Mouse (Mus musculus) forebrain, embryonic 14.5 days (tissue): Measurements from ENCODE around the gene Nr1h2. TPM values are rescaled to one million over a fixed set of nuclear protein-coding genes. Genes with fewer than 3 reads are reported as not detected.
A peak's percentile ranks its signal among the peaks of the same experiment; 100 is the strongest.

ENCODE experiments used
- ATAC-seq: fragments of 200-750 bp; cut with Nextera tagmentation; 2 replicates; pipeline ENCODE4 v1.8.0; 2017; ENCODE audit warnings: mild to moderate bottlenecking, moderate library complexity
- DNase-seq: peaks from one replicate; pipeline ENCODE4 v3.0.0-alpha.2; 2015; ENCODE audit warnings: low spot score
- H3K27ac ChIP-seq: fragments of 300-500 bp; sonication (generic); 2 replicates; pipeline ENCODE4 v1.5.1; 2014; ENCODE audit warnings: low read depth, mild to moderate bottlenecking, control low read depth, low read length, moderate library complexity
- H3K27me3 ChIP-seq: fragments of 300-500 bp; sonication (generic); replicated peaks from 2 replicates; pipeline ENCODE4 v1.6.1; 2014; ENCODE audit warnings: low read length, control low read depth, mixed read lengths; ENCODE audit not compliant: control insufficient read depth, insufficient read depth
- H3K36me3 ChIP-seq: fragments of 300-500 bp; sonication (generic); 2 replicates; pipeline ENCODE4 v1.6.1; 2014; ENCODE audit warnings: low read length, control low read depth; ENCODE audit not compliant: control insufficient read depth, insufficient read depth
- H3K4me1 ChIP-seq: fragments of 300-500 bp; sonication (generic); 2 replicates; pipeline ENCODE4 v1.6.1; 2014; ENCODE audit warnings: antibody characterized with exemption, low read length, control low read depth; ENCODE audit not compliant: control insufficient read depth, insufficient read depth
- H3K4me2 ChIP-seq: fragments of 300-500 bp; sonication (generic); 2 replicates; pipeline ENCODE4 v1.6.1; 2014; ENCODE audit warnings: mild to moderate bottlenecking, control low read depth, low read length
- H3K4me3 ChIP-seq: fragments of 300-500 bp; sonication (generic); 2 replicates; pipeline ENCODE4 v1.5.1; 2014; ENCODE audit warnings: low read depth, low read length, control low read depth
- H3K9ac ChIP-seq: fragments of 300-500 bp; sonication (generic); 2 replicates; pipeline ENCODE4 v1.6.1; 2014; ENCODE audit warnings: mild to moderate bottlenecking, low read length, control low read depth, moderate library complexity
- H3K9me3 ChIP-seq: fragments of 300-500 bp; sonication (generic); replicated peaks from 2 replicates; pipeline ENCODE4 v1.6.1; 2016; ENCODE audit warnings: low read length, control low read depth, mixed read lengths; ENCODE audit not compliant: control insufficient read depth
- WGBS: fragments of 180-500 bp; shearing (Covaris S2); extraction: QIAGEN DNeasy Blood & Tissue Kit; methylation state at CpG from one replicate; pipeline ENCODE4 v1.1.7; 2014; 5-methylcytosine and 5-hydroxymethylcytosine counted together
- polyA plus RNA-seq: library from polyadenylated mRNA; unstranded; fragments of >200 nt; fragmentation: Nextera tagmentation; extraction: Ambion mirVana; gene quantifications from 2 replicates; pipeline ENCODE4 v1.2.1, GENCODE M21; 2014

Gene Nr1h2
- polyA plus RNA-seq, 1 experiment from 2014 or later, result 72.6 TPM

GRCm38 (mm10) chr7:44563284-44563683 is 9.5 kb upstream of the Nr1h2 start:
- H3K27ac ChIP-seq, result no peak overlapping the region
- H3K9ac ChIP-seq, result no peak overlapping the region
- no peak for ATAC-seq
- DNase-seq, result no peak
- H3K9me3 ChIP-seq, result no peaks in the 10 kb centered on the region
- 46% methylated on average over 8 of the region's 8 CpGs for WGBS
- H3K4me2 ChIP-seq, result no peak overlapping the region
- H3K4me3 ChIP-seq, result no peak overlapping the region
- no peaks in the 10 kb centered on the region for H3K36me3 ChIP-seq
- no peaks in the 10 kb centered on the region for H3K4me1 ChIP-seq
- H3K27me3 ChIP-seq, result no peaks in the 10 kb centered on the region

GRCm38 (mm10) chr7:44560435-44561400 is 7.0 kb upstream of the Nr1h2 start:
- peak; percentile 70 for ATAC-seq
- Histone ChIP-seq H3K4me2 (no peak overlapping the region), H3K9ac (no peak overlapping the region), H3K4me3 (no peak overlapping the region), H3K27me3 (no peaks in the 10 kb centered on the region), H3K4me1 (no peaks in the 10 kb centered on the region), H3K9me3 (no peaks in the 10 kb centered on the region), H3K36me3 (no peaks in the 10 kb centered on the region), H3K27ac (no peak overlapping the region)
- peak; percentile 94 for DNase-seq
- 54% methylated on average over 18 of the region's 18 CpGs for WGBS

- Histone ChIP-seq H3K36me3 (no peaks in the 10 kb centered on the region), H3K27me3 (no peaks in the 10 kb centered on the region), H3K9me3 (no peaks in the 10 kb centered on the region), H3K4me2 (no peak overlapping the region), H3K4me1 (peaks cover 4% of the 10 kb centered on the region), H3K9ac (no peak overlapping the region), H3K27ac (no peak overlapping the region), H3K4me3 (no peak overlapping the region)
- WGBS, result 85% methylated on average over 2 of the region's 2 CpGs
- ATAC-seq (no peak), DNase-seq (no peak)
Observed at GRCm38 (mm10) chr7:44557629-44558028, 3.9 kb upstream of the Nr1h2 start.

DNA sequence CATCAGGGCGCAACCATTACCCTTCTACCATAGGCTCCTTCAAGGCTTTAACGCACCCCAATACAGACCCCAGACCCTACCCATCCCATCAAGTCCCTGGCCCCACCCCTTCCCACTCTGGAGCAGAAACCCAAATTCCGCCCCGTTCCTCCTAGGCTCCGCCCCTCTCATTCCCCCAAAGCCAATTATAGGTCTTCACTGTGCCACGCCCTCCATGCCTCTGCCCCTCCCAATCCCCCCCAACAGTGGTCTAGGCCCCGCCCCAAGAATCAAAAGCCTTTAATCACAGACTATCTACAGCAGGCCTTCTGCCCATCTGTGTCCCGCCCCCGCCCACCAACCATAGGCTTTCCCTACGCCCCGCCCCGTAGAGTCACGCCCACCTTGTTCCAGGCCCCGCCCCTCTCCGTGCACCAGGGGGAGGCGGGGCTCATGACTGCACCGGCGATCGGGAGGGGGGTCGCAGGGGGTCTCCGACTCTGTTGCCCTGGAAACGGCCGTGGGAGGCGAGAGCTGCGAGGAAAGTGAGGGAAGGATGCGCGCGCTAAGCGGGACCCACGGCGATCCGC is 471 bp downstream of the Nr1h2 start:
- peaks cover 31% of the 10 kb centered on the region for H3K36me3 ChIP-seq
- ATAC-seq, result peak; percentile 72
- H3K27me3 ChIP-seq, result no peaks in the 10 kb centered on the region
- peaks cover 4% of the 10 kb centered on the region for H3K4me1 ChIP-seq
- DNase-seq, result peak; percentile 88
- H3K27ac ChIP-seq, result peak overlapping the region; percentile 88
- under 1% methylated on average over 32 of the region's 32 CpGs for WGBS
- peak overlapping the region; percentile 48 for H3K9ac ChIP-seq
- peak overlapping the region; percentile 74 for H3K4me2 ChIP-seq
- H3K9me3 ChIP-seq, result no peaks in the 10 kb centered on the region
- peak overlapping the region; percentile 83 for H3K4me3 ChIP-seq

DNA sequence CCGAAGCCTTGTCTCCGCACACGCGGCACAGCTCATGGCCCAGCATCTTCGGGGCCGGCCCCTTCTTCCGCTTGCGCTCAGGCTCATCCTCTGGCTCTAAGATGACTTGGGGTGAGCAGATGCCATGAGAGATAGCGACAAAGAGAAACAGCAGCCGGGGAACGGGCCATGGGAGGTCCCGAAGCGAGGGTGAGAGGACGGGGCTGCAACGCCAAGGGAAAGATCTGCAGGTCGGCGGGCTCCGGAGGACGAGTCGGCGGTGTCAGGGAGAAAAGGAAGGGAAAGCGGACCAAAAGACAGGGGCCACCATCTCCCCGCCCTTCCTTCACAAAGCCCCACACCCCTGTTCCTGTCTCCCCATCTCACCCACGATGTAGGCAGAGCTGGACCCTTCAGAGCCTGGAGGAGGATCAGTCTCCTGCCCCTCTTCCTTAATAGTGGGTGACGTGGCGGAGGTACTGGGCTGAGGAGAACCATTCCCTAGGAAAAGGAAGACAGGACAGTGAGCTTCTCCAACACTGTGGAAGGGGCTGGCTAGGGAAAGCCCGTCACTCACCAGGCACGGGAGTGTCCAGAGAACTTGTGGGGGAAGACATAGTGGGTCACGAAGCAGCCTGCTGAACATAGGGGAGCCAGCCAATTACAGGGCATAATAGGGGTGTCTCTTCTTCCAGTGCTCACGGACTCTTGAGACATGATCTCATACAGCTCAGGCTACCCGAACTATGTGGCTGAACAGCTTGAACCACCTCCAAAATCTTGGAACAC is 1.4 kb downstream of the Nr1h2 start:
- Histone ChIP-seq H3K9ac (no peak overlapping the region), H3K27me3 (no peaks in the 10 kb centered on the region), H3K27ac (no peak overlapping the region), H3K36me3 (peaks cover 31% of the 10 kb centered on the region), H3K9me3 (no peaks in the 10 kb centered on the region), H3K4me1 (peaks cover 10% of the 10 kb centered on the region), H3K4me2 (peak overlapping the region; percentile 74), H3K4me3 (peak overlapping the region; percentile 83)
- ATAC-seq (no peak), DNase-seq (no peak)
- WGBS, result 88% methylated on average over 31 of the region's 31 CpGs

- no peak for DNase-seq
- no peak overlapping the region for H3K9ac ChIP-seq
- H3K9me3 ChIP-seq, result no peaks in the 10 kb centered on the region
- ATAC-seq, result no peak
- 86% methylated on average over 22 of the region's 22 CpGs for WGBS
- H3K27ac ChIP-seq, result no peak overlapping the region
- peaks cover 10% of the 10 kb centered on the region for H3K4me1 ChIP-seq
- H3K27me3 ChIP-seq, result no peaks in the 10 kb centered on the region
- H3K4me3 ChIP-seq, result no peak overlapping the region
- peaks cover 31% of the 10 kb centered on the region for H3K36me3 ChIP-seq
- no peak overlapping the region for H3K4me2 ChIP-seq
Observed at GRCm38 (mm10) chr7:44551731-44552130, 2.0 kb downstream of the Nr1h2 start.

DNA sequence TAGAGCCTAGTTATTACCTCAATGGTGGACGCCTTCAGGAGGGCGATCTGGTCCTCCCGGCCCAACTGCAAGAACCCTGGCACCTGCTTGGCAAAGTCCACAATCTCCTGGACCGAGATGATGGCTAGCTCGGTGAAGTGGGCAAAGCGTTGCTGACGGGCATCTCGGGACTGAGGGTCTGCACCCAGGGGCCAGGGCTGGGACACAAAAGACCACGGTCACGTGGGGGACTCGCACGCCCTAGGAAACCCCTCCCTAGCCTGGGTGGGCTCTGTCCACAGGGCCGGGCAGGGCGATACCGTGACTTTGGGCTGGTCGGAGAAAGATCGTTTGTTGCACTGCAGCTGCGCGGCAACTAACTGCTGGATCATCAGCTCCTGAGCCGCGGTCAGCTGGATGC is 2.5 kb downstream of the Nr1h2 start:
- WGBS, result 96% methylated on average over 21 of the region's 21 CpGs
- Histone ChIP-seq H3K4me1 (peaks cover 10% of the 10 kb centered on the region), H3K4me3 (no peak overlapping the region), H3K36me3 (peaks cover 31% of the 10 kb centered on the region), H3K4me2 (no peak overlapping the region), H3K27ac (no peak overlapping the region), H3K9ac (no peak overlapping the region), H3K27me3 (no peaks in the 10 kb centered on the region), H3K9me3 (no peaks in the 10 kb centered on the region)
- ATAC-seq (no peak), DNase-seq (no peak)

DNA sequence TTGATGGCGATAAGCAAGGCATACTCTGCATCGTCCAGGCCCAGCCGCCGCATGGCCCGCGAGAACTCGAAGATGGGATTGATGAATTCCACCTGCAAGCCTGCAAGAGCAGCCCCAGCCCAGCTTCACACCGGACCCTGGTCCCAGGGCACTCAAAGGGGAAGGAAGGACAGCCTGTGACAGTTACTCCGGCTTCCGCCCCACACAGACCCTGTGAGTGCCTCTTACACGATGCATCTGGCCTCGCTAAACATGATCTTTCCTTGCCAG is 3.4 kb downstream of the Nr1h2 start:
- no peak overlapping the region for H3K27ac ChIP-seq
- H3K4me3 ChIP-seq, result no peak overlapping the region
- peaks cover 10% of the 10 kb centered on the region for H3K4me1 ChIP-seq
- no peak overlapping the region for H3K9ac ChIP-seq
- no peak overlapping the region for H3K4me2 ChIP-seq
- peaks cover 31% of the 10 kb centered on the region for H3K36me3 ChIP-seq
- no peaks in the 10 kb centered on the region for H3K9me3 ChIP-seq
- H3K27me3 ChIP-seq, result no peaks in the 10 kb centered on the region
- DNase-seq (no peak), ATAC-seq (no peak)
- 97% methylated on average over 12 of the region's 12 CpGs for WGBS
